Mouse (Mus musculus): Measurements from ENCODE around the gene Mansc4.

GRCm38 (mm10) chr6:147121320-147121719 is 34.5 kb upstream of the Mansc4 start:
- TF ChIP-seq CTCF (IDR thresholded peaks at IDR 0.05; ENCODE audit: low read depth, low read length) (no peak), GATA1 (IDR thresholded peaks at IDR 0.05; ENCODE audit: borderline replicate concordance, low read length) (no peak)

Data from G1E (cell line).